Mouse (Mus musculus) limb, embryonic 14.5 days (tissue): ENCODE data around the gene Adgrg6. TPM values are rescaled to one million over a fixed set of nuclear protein-coding genes. Genes with fewer than 3 reads are reported as not detected.

Source experiments
- ATAC-seq: fragments of 200-750 bp; cut with Nextera tagmentation; 2 replicates; pipeline ENCODE4 v1.8.0; 2017; ENCODE audit warnings: low read depth, moderate number of reproducible peaks, moderate TSS enrichment; ENCODE audit not compliant: low FRiP score
- DNase-seq: peaks from one replicate; pipeline ENCODE4 v3.0.0-alpha.2; 2015; ENCODE audit warnings: low spot score
- H3K27ac ChIP-seq: fragments of 300-500 bp; sonication (generic); replicated peaks from 2 replicates; pipeline ENCODE4 v1.5.1; 2014; ENCODE audit warnings: low read depth, mild to moderate bottlenecking, low read length, moderate library complexity, mixed read lengths
- H3K27me3 ChIP-seq: fragments of 300-500 bp; sonication (generic); 2 replicates; pipeline ENCODE4 v1.6.1; 2014; ENCODE audit warnings: low read length, mixed read lengths; ENCODE audit not compliant: control insufficient read depth, insufficient read depth
- H3K36me3 ChIP-seq: fragments of 300-500 bp; sonication (generic); 2 replicates; pipeline ENCODE4 v1.6.1; 2014; ENCODE audit warnings: mild to moderate bottlenecking, low read length, moderate library complexity, mixed read lengths; ENCODE audit not compliant: control insufficient read depth, insufficient read depth
- H3K4me1 ChIP-seq: fragments of 300-500 bp; sonication (generic); 2 replicates; pipeline ENCODE4 v1.6.1; 2014; ENCODE audit warnings: antibody characterized with exemption, low read length, mixed read lengths; ENCODE audit not compliant: control insufficient read depth, insufficient read depth
- H3K4me2 ChIP-seq: fragments of 300-500 bp; sonication (generic); replicated peaks from 2 replicates; pipeline ENCODE4 v1.6.1; 2014; ENCODE audit warnings: low read depth, mild to moderate bottlenecking, low read length, moderate library complexity; ENCODE audit not compliant: severe bottlenecking
- H3K4me3 ChIP-seq: fragments of 300-500 bp; sonication (generic); replicated peaks from 2 replicates; pipeline ENCODE4 v1.5.1; 2014; ENCODE audit warnings: low read length
- H3K9ac ChIP-seq: fragments of 300-500 bp; sonication (generic); 2 replicates; pipeline ENCODE4 v1.6.1; 2014; ENCODE audit warnings: mild to moderate bottlenecking, low read depth, low read length, moderate library complexity; ENCODE audit not compliant: severe bottlenecking
- H3K9me3 ChIP-seq: fragments of 300-500 bp; sonication (generic); 2 replicates; pipeline ENCODE4 v1.6.1; 2016; ENCODE audit warnings: low read length; ENCODE audit not compliant: control insufficient read depth
- POLR2A ChIP-seq: fragments of 200-500 bp; IDR thresholded peaks from 2 replicates; pipeline ENCODE4 v1.8.0; 2012; ENCODE audit warnings: inconsistent platforms, mild to moderate bottlenecking, moderate library complexity, borderline replicate concordance; ENCODE audit not compliant: insufficient read depth, insufficient read length; ENCODE audit errors: extremely low read depth
- WGBS: fragments of 180-500 bp; shearing (Covaris S2); extraction: QIAGEN DNeasy Blood & Tissue Kit; methylation state at CpG from one replicate; pipeline ENCODE4 v1.1.7; 2014; 5-methylcytosine and 5-hydroxymethylcytosine counted together
- polyA plus RNA-seq, 2 experiments: library from polyadenylated mRNA; depleted of rRNA in 1 of 2; stranded (reverse) in 1 of 2; unstranded in 1 of 2; fragments of >200 nt; fragmentation: Nextera tagmentation in 1 of 2; extraction: Ambion mirVana in 1 of 2; gene quantifications; 2 replicates each; pipeline versions ENCODE4 v1.2.1 to v1.2.3; 2012 to 2014

Gene Adgrg6
- polyA plus RNA-seq, 2 experiments: 10.0 to 11.8 TPM

GRCm38 (mm10) chr10:14463796-14464511 is 81.5 kb downstream of the Adgrg6 start:
- H3K27me3 ChIP-seq: no peaks in the 10 kb centered on the region
- ATAC-seq: peak; percentile 72; the same call in 1 of the 2 replicates
- H3K27ac ChIP-seq: peak overlapping the region; percentile 15; the same call in 1 of the 2 replicates
- no peak overlapping the region for H3K4me3 ChIP-seq
- H3K36me3 ChIP-seq: no peaks in the 10 kb centered on the region
- peaks cover 4% of the 10 kb centered on the region; the same call in 1 of the 2 replicates for H3K4me1 ChIP-seq
- H3K9ac ChIP-seq: no peak overlapping the region
- DNase-seq: peak; percentile 76
- no peak for TF ChIP-seq POLR2A
- H3K4me2 ChIP-seq: no peak overlapping the region
- 27% methylated on average over 4 of the region's 4 CpGs for WGBS
- no peaks in the 10 kb centered on the region for H3K9me3 ChIP-seq

DNA sequence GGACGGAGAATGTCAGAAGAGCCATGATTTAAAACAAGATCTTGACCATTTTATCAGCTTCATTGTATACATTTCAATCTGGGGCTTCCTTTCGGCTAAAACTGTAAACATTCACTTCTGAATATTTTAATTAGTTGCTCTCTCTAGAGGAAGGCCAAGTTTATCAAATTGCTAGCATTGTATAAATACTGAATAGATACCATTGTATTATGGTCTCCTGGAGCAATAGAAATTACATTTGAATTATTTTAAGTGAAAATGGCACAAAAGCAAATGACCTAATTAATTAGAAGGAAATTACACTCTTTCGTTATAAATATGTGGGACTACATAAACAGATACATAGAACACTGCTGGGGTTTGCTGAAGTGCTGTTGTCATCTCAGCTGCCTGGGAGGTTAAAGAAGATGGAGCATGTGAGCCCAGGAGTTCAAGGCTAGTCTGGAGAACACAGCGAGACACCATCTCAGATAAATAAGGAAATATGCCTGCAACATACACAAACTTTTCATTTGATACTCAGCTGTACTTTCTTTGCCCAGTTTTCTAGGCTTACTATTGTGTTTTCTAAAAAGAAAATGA is 84.4 kb downstream of the Adgrg6 start:
- Histone ChIP-seq H3K27me3 (no peaks in the 10 kb centered on the region), H3K4me3 (no peak overlapping the region), H3K4me2 (no peak overlapping the region), H3K4me1 (peaks cover 4% of the 10 kb centered on the region; the same call in 1 of the 2 replicates), H3K9ac (no peak overlapping the region), H3K36me3 (no peaks in the 10 kb centered on the region), H3K9me3 (no peaks in the 10 kb centered on the region), H3K27ac (no peak overlapping the region)
- TF ChIP-seq POLR2A: no peak
- DNase-seq: no peak
- 90% methylated on average over 4 of the region's 4 CpGs for WGBS
- ATAC-seq: no peak

- H3K4me2 ChIP-seq: no peak overlapping the region
- no peaks in the 10 kb centered on the region for H3K36me3 ChIP-seq
- no peaks in the 10 kb centered on the region for H3K27me3 ChIP-seq
- no peak overlapping the region for H3K9ac ChIP-seq
- peaks cover 7% of the 10 kb centered on the region for H3K4me1 ChIP-seq
- no peak overlapping the region for H3K4me3 ChIP-seq
- no peak for ATAC-seq
- no peak for DNase-seq
- 63% methylated on average over 5 of the region's 5 CpGs for WGBS
- H3K27ac ChIP-seq: no peak overlapping the region
- TF ChIP-seq POLR2A: no peak
- H3K9me3 ChIP-seq: no peaks in the 10 kb centered on the region
Observed at GRCm38 (mm10) chr10:14460252-14460932, 85.1 kb downstream of the Adgrg6 start.

GRCm38 (mm10) chr10:14459819-14460218 is 85.6 kb downstream of the Adgrg6 start:
- ATAC-seq: no peak
- Histone ChIP-seq H3K4me2 (no peak overlapping the region), H3K36me3 (no peaks in the 10 kb centered on the region), H3K27me3 (no peaks in the 10 kb centered on the region), H3K4me3 (no peak overlapping the region), H3K27ac (no peak overlapping the region), H3K4me1 (peaks cover 10% of the 10 kb centered on the region), H3K9ac (no peak overlapping the region), H3K9me3 (no peaks in the 10 kb centered on the region)
- TF ChIP-seq POLR2A: no peak
- DNase-seq: no peak
- 84% methylated on average over 7 of the region's 7 CpGs for WGBS

DNA sequence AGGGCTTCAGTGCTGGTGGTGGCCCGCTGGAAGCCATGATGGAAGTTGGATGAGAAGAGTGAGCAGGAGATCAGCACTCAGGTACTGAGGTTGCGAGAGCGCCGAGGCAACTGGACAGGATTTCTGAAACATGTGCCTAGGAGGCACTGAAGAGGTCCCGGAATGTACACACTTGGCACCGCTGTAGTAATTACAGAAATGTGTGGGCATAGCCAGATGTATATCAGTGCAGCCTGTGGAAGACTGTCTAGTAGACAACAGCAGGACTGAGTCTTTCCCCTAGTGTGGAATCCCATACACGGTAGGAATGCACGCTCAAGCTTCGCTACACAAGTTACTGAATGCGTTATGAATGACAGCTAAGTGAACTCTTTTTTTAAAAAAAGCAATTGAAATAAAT is 86.1 kb downstream of the Adgrg6 start:
- ATAC-seq (no peak), DNase-seq (no peak)
- H3K36me3 ChIP-seq: no peaks in the 10 kb centered on the region
- TF ChIP-seq POLR2A: no peak
- no peaks in the 10 kb centered on the region for H3K9me3 ChIP-seq
- H3K4me1 ChIP-seq: peaks cover 13% of the 10 kb centered on the region
- H3K9ac ChIP-seq: no peak overlapping the region
- no peak overlapping the region for H3K4me2 ChIP-seq
- H3K4me3 ChIP-seq: no peak overlapping the region
- H3K27me3 ChIP-seq: no peaks in the 10 kb centered on the region
- 91% methylated on average over 10 of the region's 10 CpGs for WGBS
- no peak overlapping the region for H3K27ac ChIP-seq
